Mouse (Mus musculus) limb, embryonic 11.5 days (tissue): ENCODE results near the gene Pld5. TPM values are rescaled to one million over a fixed set of nuclear protein-coding genes. Genes with fewer than 3 reads are reported as not detected.

Source experiments
- ATAC-seq: fragments of 200-750 bp; cut with Nextera tagmentation; 2 replicates; pipeline ENCODE4 v1.8.0; 2017; ENCODE audit warnings: low read depth; ENCODE audit not compliant: insufficient number of reproducible peaks, low FRiP score, low TSS enrichment
- DNase-seq: peaks from one replicate; pipeline ENCODE4 v3.0.0-alpha.2; 2015; ENCODE audit warnings: low spot score
- H3K27ac ChIP-seq: fragments of 300-500 bp; sonication (generic); replicated peaks from 2 replicates; pipeline ENCODE4 v1.5.1; 2014; ENCODE audit warnings: low read depth, mild to moderate bottlenecking, low read length
- H3K27me3 ChIP-seq: fragments of 300-500 bp; sonication (generic); 2 replicates; pipeline ENCODE4 v1.6.1; 2014; ENCODE audit warnings: mild to moderate bottlenecking, low read length, mixed read lengths; ENCODE audit not compliant: control insufficient read depth, insufficient read depth
- H3K36me3 ChIP-seq: fragments of 300-500 bp; sonication (generic); 2 replicates; pipeline ENCODE4 v1.6.1; 2014; ENCODE audit warnings: mild to moderate bottlenecking, low read length, moderate library complexity, mixed read lengths; ENCODE audit not compliant: control insufficient read depth, insufficient read depth
- H3K4me1 ChIP-seq: fragments of 300-500 bp; sonication (generic); 2 replicates; pipeline ENCODE4 v1.6.1; 2014; ENCODE audit warnings: low read length, mixed read lengths; ENCODE audit not compliant: control insufficient read depth, insufficient read depth
- H3K4me2 ChIP-seq: fragments of 300-500 bp; sonication (generic); 2 replicates; pipeline ENCODE4 v1.6.1; 2014; ENCODE audit warnings: low read depth, mild to moderate bottlenecking, moderate library complexity; ENCODE audit not compliant: severe bottlenecking
- H3K4me3 ChIP-seq: fragments of 300-500 bp; sonication (generic); 2 replicates; pipeline ENCODE4 v1.5.1; 2014; ENCODE audit warnings: low read depth, low read length
- H3K9ac ChIP-seq: fragments of 300-500 bp; sonication (generic); 2 replicates; pipeline ENCODE4 v1.6.1; 2014; ENCODE audit warnings: mild to moderate bottlenecking, low read length
- H3K9me3 ChIP-seq: fragments of 300-500 bp; sonication (generic); 2 replicates; pipeline ENCODE4 v1.6.1; 2016; ENCODE audit warnings: low read length; ENCODE audit not compliant: control insufficient read depth
- WGBS: fragments of 180-500 bp; shearing (Covaris S2); extraction: QIAGEN DNeasy Blood & Tissue Kit; methylation state at CpG from one replicate; pipeline ENCODE4 v1.1.7; 2014; 5-methylcytosine and 5-hydroxymethylcytosine counted together
- polyA plus RNA-seq: library from polyadenylated mRNA; unstranded; fragments of >200 nt; fragmentation: Nextera tagmentation; extraction: Ambion mirVana; gene quantifications from 2 replicates; pipeline ENCODE4 v1.2.1, GENCODE M21; 2014

Gene Pld5
- polyA plus RNA-seq, 1 experiment from 2014 or later: 0.16 TPM

DNA sequence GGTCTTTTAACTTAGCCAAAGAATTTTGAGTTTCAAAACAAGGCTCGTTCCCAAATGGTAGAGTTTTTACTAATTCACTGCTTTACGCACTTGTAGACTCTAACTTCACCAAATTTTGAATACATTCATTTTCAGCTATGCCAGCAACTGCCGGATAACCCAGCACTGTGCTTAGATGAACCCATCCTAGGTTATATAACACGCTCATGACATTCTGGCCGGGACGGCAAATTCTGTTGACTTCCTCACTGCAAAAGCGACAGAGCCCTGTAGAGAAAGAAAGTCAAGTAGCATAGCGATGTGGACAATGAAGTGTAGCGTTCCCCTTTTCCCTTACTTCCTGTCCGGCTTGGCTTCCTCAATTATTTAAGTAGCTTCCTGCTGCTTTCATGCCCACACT is 51.3 kb downstream of the Pld5 start:
- Histone ChIP-seq H3K4me2 (no peak overlapping the region), H3K27me3 (no peaks in the 10 kb centered on the region), H3K27ac (no peak overlapping the region), H3K4me1 (no peaks in the 10 kb centered on the region), H3K4me3 (no peak overlapping the region), H3K36me3 (no peaks in the 10 kb centered on the region), H3K9ac (no peak overlapping the region), H3K9me3 (no peaks in the 10 kb centered on the region)
- no peak for ATAC-seq
- WGBS: 88% methylated on average over 10 of the region's 10 CpGs
- DNase-seq: no peak

DNA sequence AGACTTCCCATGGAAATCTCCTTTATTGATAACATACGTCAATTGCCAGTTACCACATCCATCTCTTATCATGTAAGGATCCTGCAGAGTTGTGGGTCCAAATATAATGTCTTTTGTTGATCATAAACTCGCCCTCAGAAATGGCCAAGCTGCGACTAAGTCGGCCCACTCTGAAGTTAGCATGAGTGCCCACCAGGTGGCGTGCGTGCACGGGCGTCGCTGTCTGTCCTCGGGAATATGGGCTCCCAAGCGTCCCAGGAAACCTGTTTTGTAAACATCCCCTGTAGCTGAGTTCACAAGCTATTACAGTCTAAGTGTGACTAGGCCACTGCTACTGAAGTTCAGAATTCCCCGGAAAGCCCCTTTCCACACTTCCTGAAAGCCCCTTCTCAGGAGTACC is 51.9 kb downstream of the Pld5 start:
- Histone ChIP-seq H3K4me1 (no peaks in the 10 kb centered on the region), H3K27me3 (no peaks in the 10 kb centered on the region), H3K4me3 (no peak overlapping the region), H3K9me3 (no peaks in the 10 kb centered on the region), H3K36me3 (no peaks in the 10 kb centered on the region), H3K4me2 (no peak overlapping the region), H3K27ac (no peak overlapping the region), H3K9ac (no peak overlapping the region)
- 10% methylated on average over 12 of the region's 12 CpGs for WGBS
- DNase-seq: peak; percentile 82
- peak; percentile 66; the same call in 1 of the 2 replicates for ATAC-seq

DNA sequence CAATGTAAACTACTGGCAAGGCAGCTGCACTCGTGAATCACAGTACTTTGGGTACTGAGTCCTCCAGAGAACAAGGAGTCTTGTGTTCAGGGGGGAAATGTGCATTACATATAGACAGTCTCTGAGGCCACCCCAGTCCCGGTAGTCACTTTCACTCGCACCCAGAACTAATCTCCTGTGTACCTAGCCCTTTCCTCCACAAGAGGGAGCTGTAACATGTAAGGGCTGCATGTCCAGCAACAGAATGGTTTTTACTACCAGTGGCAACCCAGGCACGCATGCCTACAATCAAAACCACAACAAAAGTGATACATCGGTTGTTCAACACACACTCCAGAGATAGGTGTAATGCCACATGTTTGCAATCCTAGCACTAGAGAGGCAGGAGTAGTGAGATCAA is 56.9 kb downstream of the Pld5 start:
- no peak overlapping the region for H3K9ac ChIP-seq
- no peaks in the 10 kb centered on the region for H3K36me3 ChIP-seq
- no peaks in the 10 kb centered on the region for H3K4me1 ChIP-seq
- ATAC-seq (no peak), DNase-seq (no peak)
- no peak overlapping the region for H3K27ac ChIP-seq
- WGBS: 90% methylated on average over 5 of the region's 5 CpGs
- no peak overlapping the region for H3K4me3 ChIP-seq
- no peak overlapping the region for H3K4me2 ChIP-seq
- H3K9me3 ChIP-seq: no peaks in the 10 kb centered on the region
- H3K27me3 ChIP-seq: no peaks in the 10 kb centered on the region

DNA sequence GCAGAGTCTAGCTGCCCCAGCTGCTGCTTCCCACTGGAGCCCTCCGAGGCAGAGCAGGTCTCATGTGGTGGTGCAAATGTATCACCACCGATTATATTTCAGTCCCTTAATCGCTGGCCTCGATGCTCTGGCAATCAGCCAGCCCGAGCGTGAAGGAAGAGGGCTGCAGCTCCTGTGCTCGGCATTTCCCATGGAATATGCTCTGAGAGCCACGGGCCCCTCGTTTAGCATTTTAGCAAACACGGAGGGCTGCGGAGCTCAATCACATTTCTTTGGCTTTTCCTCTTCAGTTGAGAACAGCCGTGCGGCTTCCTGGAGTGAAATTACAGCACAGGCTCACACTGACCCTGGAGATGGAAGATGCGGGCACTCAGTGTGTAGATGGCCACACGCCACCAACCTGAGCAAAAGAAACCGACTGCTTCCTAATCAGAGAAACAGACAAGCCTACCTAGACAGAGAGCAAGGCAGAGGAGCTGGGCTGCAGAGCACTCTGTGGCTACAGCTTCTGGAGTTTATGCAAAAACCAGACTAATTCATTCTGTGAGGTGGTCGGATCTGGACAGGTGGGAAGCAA is 61.4 kb downstream of the Pld5 start:
- Histone ChIP-seq H3K9ac (no peak overlapping the region), H3K9me3 (no peaks in the 10 kb centered on the region), H3K36me3 (no peaks in the 10 kb centered on the region), H3K4me2 (no peak overlapping the region), H3K27ac (no peak overlapping the region), H3K4me3 (no peak overlapping the region), H3K4me1 (no peaks in the 10 kb centered on the region), H3K27me3 (no peaks in the 10 kb centered on the region)
- DNase-seq (peak; percentile 29), ATAC-seq (0 out of 2 replicates have a peak, but pooled peaks have one; percentile 29)
- WGBS: 61% methylated on average over 17 of the region's 17 CpGs

DNA sequence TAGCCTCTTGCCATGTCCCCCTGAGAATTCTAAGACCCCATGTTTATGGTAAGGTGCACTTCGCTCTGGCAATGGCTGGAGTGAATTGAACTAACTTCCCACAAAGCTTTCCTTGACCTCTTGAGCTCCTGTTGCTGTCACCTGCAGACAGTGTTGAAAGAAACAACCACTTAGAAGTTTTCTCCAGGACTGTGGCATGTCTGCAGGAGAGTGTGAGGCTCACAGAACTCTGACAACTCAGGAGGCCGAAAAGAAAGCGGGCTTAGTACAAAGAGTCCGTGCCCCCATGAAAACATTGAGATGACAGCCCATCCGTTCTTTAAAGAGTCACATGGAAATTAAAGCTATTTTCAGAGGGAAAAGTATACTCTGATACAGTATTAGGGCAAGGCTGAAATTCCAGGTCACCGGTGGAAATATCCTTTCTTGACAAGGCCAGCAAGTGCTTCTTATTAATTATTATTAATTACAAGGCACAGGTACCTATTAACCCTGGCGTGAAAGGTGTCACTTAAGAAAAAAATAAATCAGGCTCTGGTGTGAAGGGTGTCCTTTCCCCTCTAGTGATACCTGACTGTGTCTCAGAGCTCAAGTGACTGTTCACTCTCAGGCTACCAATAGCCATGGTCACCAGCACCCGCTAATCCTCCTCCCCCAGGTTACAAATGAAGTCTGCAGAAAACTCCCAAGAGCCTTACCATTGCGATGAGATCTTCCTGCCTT is 62.0 kb downstream of the Pld5 start:
- DNase-seq (no peak), ATAC-seq (no peak)
- H3K4me2 ChIP-seq: no peak overlapping the region
- no peak overlapping the region for H3K4me3 ChIP-seq
- H3K4me1 ChIP-seq: no peaks in the 10 kb centered on the region
- H3K9ac ChIP-seq: no peak overlapping the region
- 75% methylated on average over 9 of the region's 9 CpGs for WGBS
- no peaks in the 10 kb centered on the region for H3K36me3 ChIP-seq
- H3K27ac ChIP-seq: no peak overlapping the region
- H3K9me3 ChIP-seq: no peaks in the 10 kb centered on the region
- H3K27me3 ChIP-seq: no peaks in the 10 kb centered on the region

DNA sequence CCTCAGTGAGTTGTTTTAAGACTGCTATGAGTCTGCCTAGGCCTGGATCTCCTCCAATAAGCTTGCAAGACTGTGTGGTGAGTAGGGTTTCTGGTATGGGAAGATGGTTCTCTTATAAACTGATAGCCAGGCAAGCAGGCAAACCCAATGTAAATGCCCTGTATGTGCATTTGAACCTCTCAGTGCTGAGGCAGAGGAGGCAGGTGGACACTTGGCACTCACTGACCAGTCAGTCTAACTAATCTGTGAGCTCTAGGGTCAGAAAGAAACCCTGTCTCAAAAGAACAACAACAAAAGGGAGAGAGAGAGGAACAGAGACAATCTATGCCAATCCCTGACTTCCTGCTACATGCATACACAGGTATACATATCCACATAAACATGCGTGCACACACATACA is 64.3 kb downstream of the Pld5 start:
- no peak overlapping the region for H3K27ac ChIP-seq
- no peak overlapping the region for H3K9ac ChIP-seq
- H3K36me3 ChIP-seq: no peaks in the 10 kb centered on the region
- no peaks in the 10 kb centered on the region for H3K4me1 ChIP-seq
- no peak overlapping the region for H3K4me2 ChIP-seq
- DNase-seq (no peak), ATAC-seq (no peak)
- H3K27me3 ChIP-seq: no peaks in the 10 kb centered on the region
- H3K4me3 ChIP-seq: no peak overlapping the region
- no peaks in the 10 kb centered on the region for H3K9me3 ChIP-seq
- WGBS: 91% methylated on average over 1 of the region's 1 CpGs

DNA sequence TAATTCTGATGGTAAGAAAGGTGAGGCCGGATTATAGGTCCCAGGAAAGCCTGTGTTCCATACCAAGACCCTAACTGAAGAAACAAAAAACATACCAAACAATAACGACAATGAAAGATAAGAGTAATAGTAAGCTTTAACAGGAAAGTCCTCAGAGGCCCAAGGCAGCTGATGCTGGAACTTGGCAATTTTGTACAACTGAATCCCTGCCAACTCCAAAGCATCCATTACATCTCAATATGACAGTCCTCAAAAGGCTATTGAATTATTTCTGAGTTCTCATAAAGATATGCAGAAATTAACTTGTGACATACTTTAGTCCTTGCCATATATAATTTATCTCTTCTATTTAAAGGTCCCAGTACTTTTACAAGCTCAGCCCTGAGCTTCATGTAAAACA is 67.1 kb downstream of the Pld5 start:
- no peaks in the 10 kb centered on the region for H3K4me1 ChIP-seq
- ATAC-seq: no peak
- no peak overlapping the region for H3K9ac ChIP-seq
- H3K27ac ChIP-seq: no peak overlapping the region
- H3K27me3 ChIP-seq: no peaks in the 10 kb centered on the region
- H3K36me3 ChIP-seq: no peaks in the 10 kb centered on the region
- H3K9me3 ChIP-seq: no peaks in the 10 kb centered on the region
- no peak overlapping the region for H3K4me3 ChIP-seq
- H3K4me2 ChIP-seq: no peak overlapping the region
- WGBS: 79% methylated on average over 2 of the region's 2 CpGs
- no peak for DNase-seq

DNA sequence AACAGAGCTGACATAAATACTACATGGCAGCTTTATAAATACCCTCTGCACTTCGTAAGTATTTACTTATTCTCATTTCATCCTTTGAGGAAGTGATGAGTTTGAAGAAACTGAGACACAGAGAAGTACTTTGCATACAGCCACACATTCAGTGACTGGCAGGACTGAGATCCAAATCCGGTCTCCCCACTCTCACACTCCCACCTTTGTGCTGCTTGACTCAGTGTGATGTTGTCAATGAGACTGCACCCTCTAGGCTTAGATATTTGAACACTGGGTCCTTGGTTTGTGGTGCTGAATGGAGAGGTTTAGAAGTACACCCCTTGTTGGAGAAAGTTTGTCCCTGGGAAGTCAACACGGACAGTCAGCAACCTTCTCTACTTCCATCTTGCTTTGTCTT is 72.8 kb downstream of the Pld5 start:
- 81% methylated on average over 3 of the region's 3 CpGs for WGBS
- H3K36me3 ChIP-seq: no peaks in the 10 kb centered on the region
- no peak overlapping the region for H3K4me2 ChIP-seq
- H3K9me3 ChIP-seq: no peaks in the 10 kb centered on the region
- no peak for ATAC-seq
- no peak overlapping the region for H3K4me3 ChIP-seq
- no peaks in the 10 kb centered on the region for H3K4me1 ChIP-seq
- H3K27ac ChIP-seq: no peak overlapping the region
- H3K9ac ChIP-seq: no peak overlapping the region
- DNase-seq: no peak
- H3K27me3 ChIP-seq: no peaks in the 10 kb centered on the region
